ENCODE assay signal across 10 mouse cellular contexts in genomic region chr17:29293807-29294605, GRCm38 (mm10). TPM values are rescaled to one million over a fixed set of nuclear protein-coding genes. Genes with fewer than 3 reads are reported as not detected.
DNase-seq lines count a peak whose midpoint lies in the region; ATAC-seq and TF ChIP-seq lines count a peak whose summit lies in the region.
"Had no signal": no experiment of that assay in that cellular context is flagged by ENCODE, and none has a peak within 500 bp of the region (broad histone marks: within the 10 kb centered on the region; RNA-seq: fewer than 3 reads in every experiment).

No protein-coding gene starts in this region.

- ATAC-seq in lung, postnatal 0 days: peak; percentile 47

- H3K27ac ChIP-seq in left cerebral cortex, adult 2 months: no peak overlapping the region
- no peak overlapping the region for H3K27ac ChIP-seq in lung, postnatal 0 days (ENCODE audit: low read length)
- no peak overlapping the region; the same call in 1 of the 2 replicates for H3K27ac ChIP-seq in embryonic facial prominence, embryonic 10.5 days (replicated peaks)
- H3K27ac ChIP-seq: hindbrain, embryonic 14.5 days had no signal

- H3K27me3 ChIP-seq in lung, postnatal 0 days (replicated peaks; ENCODE audit: insufficient read depth, low read length): no peaks in the 10 kb centered on the region
- H3K27me3 ChIP-seq in embryonic facial prominence, embryonic 10.5 days (replicated peaks; ENCODE audit: low read depth, poor library complexity, severe bottlenecking): no peaks in the 10 kb centered on the region

- H3K4me1 ChIP-seq in lung, postnatal 0 days (ENCODE audit: insufficient read depth, low read depth, low read length): no peaks in the 10 kb centered on the region
- H3K4me1 ChIP-seq in embryonic facial prominence, embryonic 10.5 days: peaks cover 26% of the 10 kb centered on the region

- peak; percentile 8; the same call in 1 of the 2 replicates for TF ChIP-seq CTCF in left cerebral cortex, adult 2 months (IDR thresholded peaks at IDR 0.05)
- TF ChIP-seq CTCF in lung, postnatal 0 days (IDR thresholded peaks at IDR 0.05): peak; percentile 66

- no peaks in the 10 kb centered on the region for H3K9me3 ChIP-seq in lung, postnatal 0 days (ENCODE audit: low read length)
- no peaks in the 10 kb centered on the region for H3K9me3 ChIP-seq in embryonic facial prominence, embryonic 10.5 days

- intact Hi-C loops in left cerebral cortex, adult 2 months (cut with DNase I): no loop called here

- DNase-seq in cerebellum, postnatal 10 days: peak; percentile 66 to 70
- no peak for DNase-seq in cerebellum, adult 11-12 months
- no peak for DNase-seq in left cerebral cortex, adult 2 months (ENCODE audit: extremely low spot score in 1 of 2, low spot score in 2 of 2)
- no peak for DNase-seq in left cerebral cortex, adult 11 months (ENCODE audit: low spot score)
- DNase-seq in kidney, adult 18-20 months: peak; percentile 37
- DNase-seq in lung, postnatal 0 days (ENCODE audit: low spot score): peak; percentile 48
- DNase-seq in embryonic facial prominence, embryonic 10.5 days (ENCODE audit: low spot score): no peak
- no peak for DNase-seq in thymus, postnatal 4 days

- H3K36me3 ChIP-seq in lung, postnatal 0 days (ENCODE audit: insufficient read depth, low read length): peaks cover 13% of the 10 kb centered on the region; the same call in 1 of the 2 replicates
- peaks cover 66% of the 10 kb centered on the region for H3K36me3 ChIP-seq in embryonic facial prominence, embryonic 10.5 days (replicated peaks)

- no peak overlapping the region for H3K9ac ChIP-seq in lung, postnatal 0 days (replicated peaks; ENCODE audit: low read depth)
- H3K9ac ChIP-seq: hindbrain, embryonic 14.5 days had no signal

- no peak overlapping the region for H3K4me3 ChIP-seq in left cerebral cortex, adult 2 months
- no peak overlapping the region for H3K4me3 ChIP-seq in lung, postnatal 0 days (ENCODE audit: low read depth, low read length)
- no peak overlapping the region for H3K4me3 ChIP-seq in embryonic facial prominence, embryonic 10.5 days

- no peak overlapping the region for H3K4me2 ChIP-seq in lung, postnatal 0 days (replicated peaks; ENCODE audit: low read depth, low read length)
- H3K4me2 ChIP-seq: hindbrain, embryonic 14.5 days had no signal

- 80% methylated on average over 9 of the region's 9 CpGs for WGBS in lung, postnatal 0 days
- WGBS in embryonic facial prominence, embryonic 10.5 days: 80% methylated on average over 9 of the region's 9 CpGs

- no peak for TF ChIP-seq EP300 in lung, postnatal 0 days (IDR thresholded peaks at IDR 0.05)

RNA-seq across cellular contexts. Expression of gene Pi16, which starts 23.5 kb away (rescaled TPM):
- 1 to 10 TPM; 1.2 to 1.4 TPM for total RNA-seq in left cerebral cortex, adult 2 months (2021)
- polyA plus RNA-seq in lung, postnatal 0 days (2015; fragmentation: Nextera tagmentation; extraction: Ambion mirVana): 2.2 and 2.8 TPM in 2 replicates
- polyA plus RNA-seq in embryonic facial prominence, embryonic 10.5 days (2016; fragmentation: Nextera tagmentation; extraction: Ambion mirVana): 0.65 and 0.91 TPM in 2 replicates

RNA-seq across cellular contexts. Expression of gene BC004004, which starts 25.4 kb away (rescaled TPM):
- 10 to 100 TPM; 78.9 to 85.0 TPM for total RNA-seq in left cerebral cortex, adult 2 months (2021)
- polyA plus RNA-seq in lung, postnatal 0 days (2015; fragmentation: Nextera tagmentation; extraction: Ambion mirVana): 105 and 109 TPM in 2 replicates
- 47.8 and 49.5 TPM in 2 replicates for polyA plus RNA-seq in embryonic facial prominence, embryonic 10.5 days (2016; fragmentation: Nextera tagmentation; extraction: Ambion mirVana)

RNA-seq across cellular contexts. Expression of gene Ppil1, which starts 30.0 kb away (rescaled TPM):
- 10 to 100 TPM; 19.8 to 20.0 TPM for total RNA-seq in left cerebral cortex, adult 2 months (2021)
- 39.7 and 44.5 TPM in 2 replicates for polyA plus RNA-seq in lung, postnatal 0 days (2015; fragmentation: Nextera tagmentation; extraction: Ambion mirVana)
- 219 and 227 TPM in 2 replicates for polyA plus RNA-seq in embryonic facial prominence, embryonic 10.5 days (2016; fragmentation: Nextera tagmentation; extraction: Ambion mirVana)

RNA-seq across cellular contexts. Expression of gene Mtch1, which starts 53.7 kb away (rescaled TPM):
- total RNA-seq in left cerebral cortex, adult 2 months (2021): 100 to 1,000 TPM; 537 to 552 TPM
- 342 and 350 TPM in 2 replicates for polyA plus RNA-seq in lung, postnatal 0 days (2015; fragmentation: Nextera tagmentation; extraction: Ambion mirVana)
- polyA plus RNA-seq in embryonic facial prominence, embryonic 10.5 days (2016; fragmentation: Nextera tagmentation; extraction: Ambion mirVana): 278 and 280 TPM in 2 replicates

RNA-seq across cellular contexts. Expression of gene Cpne5, which starts 56.0 kb away (rescaled TPM):
- 100 to 1,000 TPM; 141 to 148 TPM for total RNA-seq in left cerebral cortex, adult 2 months (2021)
- 0.57 and 0.63 TPM in 2 replicates for polyA plus RNA-seq in lung, postnatal 0 days (2015; fragmentation: Nextera tagmentation; extraction: Ambion mirVana)
- polyA plus RNA-seq in embryonic facial prominence, embryonic 10.5 days (2016; fragmentation: Nextera tagmentation; extraction: Ambion mirVana): 3.6 and 4.7 TPM in 2 replicates
- total RNA-seq: gastrocnemius, adult 18-20 months had no signal

Comparison
In these comparisons a context has a peak if more than half of its experiments do, and no peak if none do; other contexts are left out.
1. DNase-seq: peak in cerebellum, postnatal 10 days (2 of 2), kidney, adult 18-20 months (single experiment) and lung, postnatal 0 days (single experiment); none in cerebellum, adult 11-12 months (single experiment), left cerebral cortex, adult 2 months (0 of 2), left cerebral cortex, adult 11 months (single experiment), embryonic facial prominence, embryonic 10.5 days (single experiment) and thymus, postnatal 4 days (single experiment).